Mouse (Mus musculus) embryo, embryonic 10.5 days (tissue): ENCODE measurements around the gene Cd68.
"Not testable (repeated sequence)": the region's sequence is repeated elsewhere in the genome, so short reads cannot be mapped to it uniquely, and the experiment has no call there.

Source experiments
- DNase-seq: peaks from one replicate; pipeline ENCODE4 v3.0.0-alpha.2; 2015; ENCODE audit warnings: low spot score

The Cd68 gene

DNA sequence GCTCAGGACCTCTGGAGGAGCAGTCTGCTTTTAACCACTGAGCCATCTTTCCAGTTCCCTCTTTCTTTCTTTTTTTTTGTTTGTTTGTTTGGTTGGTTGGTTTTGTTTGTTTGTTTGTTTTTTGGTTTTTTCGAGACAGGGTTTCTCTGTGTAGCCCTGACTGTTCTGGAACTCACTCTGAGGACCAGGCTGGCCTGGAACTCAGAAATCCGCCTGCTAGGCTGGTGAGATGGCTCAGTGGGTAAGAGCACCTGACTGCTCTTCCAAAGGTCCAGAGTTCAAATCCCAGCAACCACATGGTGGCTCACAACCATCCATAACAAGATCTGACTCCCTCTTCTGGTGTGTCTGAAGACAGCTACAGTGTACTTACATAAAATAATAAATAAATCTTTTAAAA, 41.6 kb downstream of the Cd68 start:
- DNase-seq = not testable (repeated sequence)

DNA sequence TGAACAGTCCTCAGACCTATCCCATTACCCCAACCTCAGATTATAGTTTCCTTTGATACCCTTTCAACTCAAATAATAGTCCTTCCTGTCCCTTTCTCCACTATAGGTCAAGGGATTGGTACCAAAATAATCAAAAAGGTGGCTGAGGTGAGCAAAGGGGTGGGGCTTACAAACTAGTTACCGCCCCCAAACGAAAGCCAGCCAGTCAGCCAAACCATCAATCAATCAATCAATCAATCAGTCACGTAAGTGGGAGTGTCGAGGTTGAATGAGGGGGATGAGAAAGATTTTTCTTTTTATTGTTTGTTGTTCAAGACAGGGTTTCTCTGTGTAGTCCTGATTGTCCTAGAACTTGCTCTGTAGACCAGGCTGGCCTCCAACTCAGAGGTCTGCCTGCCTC, 42.9 kb downstream of the Cd68 start:
- DNase-seq = no peak

DNA sequence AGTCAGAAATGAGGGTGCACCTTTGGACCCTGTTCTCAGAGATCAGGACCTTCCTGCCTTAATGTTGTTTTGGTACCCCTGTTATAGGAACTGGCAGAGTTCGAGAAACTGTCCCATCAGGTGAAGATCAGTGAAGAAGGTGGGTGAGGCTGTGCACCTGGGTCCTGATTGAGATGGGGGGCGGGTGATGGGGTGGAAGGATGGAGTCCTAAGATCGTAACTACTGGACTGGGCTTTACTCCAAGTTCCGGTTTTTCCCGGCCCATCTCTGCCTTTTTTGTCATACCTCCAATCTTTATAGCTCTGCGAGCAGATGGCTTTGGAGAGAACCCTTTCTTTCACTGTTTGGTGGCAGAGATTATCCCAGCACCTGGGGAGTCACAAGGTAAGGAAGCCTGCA, 43.5 kb downstream of the Cd68 start:
- DNase-seq = peak; percentile 29

DNA sequence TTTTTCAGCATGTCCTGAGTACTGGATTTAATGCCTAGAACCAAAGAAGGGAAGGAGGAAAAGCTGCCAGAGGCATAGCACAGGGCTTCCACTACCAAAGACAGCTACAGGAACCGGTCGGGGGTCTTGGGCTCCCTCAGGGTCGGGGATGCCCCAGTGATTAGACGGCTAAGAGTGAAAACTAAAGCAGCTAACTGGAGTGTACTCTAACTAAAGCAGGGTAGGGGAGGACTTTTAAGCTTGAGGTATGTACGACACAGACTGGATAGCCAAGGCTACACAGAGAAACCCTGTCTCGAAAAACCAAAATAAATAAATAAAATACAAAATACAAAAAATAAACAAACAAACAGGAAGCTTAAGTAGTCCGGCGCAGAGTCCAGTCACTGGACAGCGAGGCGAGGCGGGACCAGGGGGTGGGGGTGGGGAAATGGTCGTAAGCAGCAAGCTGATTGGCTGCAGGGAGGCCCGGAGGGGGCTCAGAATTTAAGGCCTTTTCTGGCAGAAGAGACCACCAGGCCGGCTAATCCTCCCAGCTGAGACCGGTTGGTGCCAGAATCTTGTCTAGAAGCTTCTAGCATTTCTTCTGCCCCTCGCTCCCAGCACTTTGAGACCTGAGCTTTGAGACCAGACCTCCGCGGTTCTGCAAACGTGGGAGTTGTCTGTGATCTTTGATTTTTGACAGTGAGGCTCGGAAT, 44.2 kb downstream of the Cd68 start, which contains the start of gene Sat2:
Sat2 (plus strand) TSS at position 454 of the 698 bp plus-strand sequence.
- peak; percentile 93 for DNase-seq

DNA sequence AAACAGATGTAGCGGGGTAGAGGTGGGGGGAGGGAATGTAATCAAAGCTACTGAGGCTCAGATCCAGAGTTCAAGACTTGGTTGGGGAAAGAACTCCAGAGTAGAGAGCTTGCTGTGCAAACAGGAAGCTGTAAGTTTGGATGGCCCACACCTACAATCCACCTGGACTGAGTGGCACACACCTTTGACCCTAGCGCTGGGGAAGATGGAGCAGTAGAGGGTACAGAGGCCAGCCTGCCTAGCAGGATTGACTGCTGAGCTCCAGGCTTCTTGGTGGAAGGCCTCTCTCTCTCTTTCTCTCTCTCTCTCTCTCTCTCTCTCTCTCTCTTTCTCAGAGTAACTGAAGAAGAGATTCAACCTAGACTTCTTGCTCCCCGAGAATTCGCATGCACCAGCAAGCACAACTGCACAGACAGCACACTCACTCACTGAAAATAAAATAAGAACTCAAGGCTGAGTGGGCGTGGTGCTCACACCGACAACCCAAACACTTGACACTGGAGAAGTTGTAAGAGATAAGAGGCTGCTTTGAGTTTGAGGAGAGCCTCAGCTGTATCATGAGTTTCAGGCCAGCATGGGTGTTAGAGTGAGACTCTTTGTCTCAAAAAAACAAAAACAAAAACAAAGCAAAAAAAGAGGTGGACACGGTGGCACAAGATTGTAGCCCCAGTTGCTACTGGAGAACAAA, 45.4 kb downstream of the Cd68 start:
- no peak for DNase-seq

DNA sequence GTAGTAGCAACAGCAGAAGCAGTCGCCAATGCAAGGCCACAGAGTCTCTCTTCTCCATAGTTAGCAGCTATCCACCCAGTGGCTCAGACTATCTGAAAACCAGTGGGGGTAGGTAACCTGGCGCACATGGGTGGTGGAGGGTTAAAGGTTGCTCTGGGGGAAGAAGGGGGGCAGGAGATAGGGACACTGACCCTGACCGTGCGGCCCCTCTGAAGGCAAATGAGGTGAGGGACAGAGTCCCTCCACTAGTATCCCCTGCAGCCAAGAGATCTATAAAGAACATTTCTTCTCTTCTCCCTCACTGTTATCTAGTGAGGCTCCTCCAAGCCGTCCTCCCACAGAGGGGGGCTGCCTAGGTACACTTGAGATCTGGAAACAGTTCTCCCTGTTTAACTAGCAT, 48.1 kb downstream of the Cd68 start, which contains the start of gene Shbg:
Shbg (minus strand) TSS at position 101 of the 400 bp plus-strand sequence.
- no peak for DNase-seq

DNA sequence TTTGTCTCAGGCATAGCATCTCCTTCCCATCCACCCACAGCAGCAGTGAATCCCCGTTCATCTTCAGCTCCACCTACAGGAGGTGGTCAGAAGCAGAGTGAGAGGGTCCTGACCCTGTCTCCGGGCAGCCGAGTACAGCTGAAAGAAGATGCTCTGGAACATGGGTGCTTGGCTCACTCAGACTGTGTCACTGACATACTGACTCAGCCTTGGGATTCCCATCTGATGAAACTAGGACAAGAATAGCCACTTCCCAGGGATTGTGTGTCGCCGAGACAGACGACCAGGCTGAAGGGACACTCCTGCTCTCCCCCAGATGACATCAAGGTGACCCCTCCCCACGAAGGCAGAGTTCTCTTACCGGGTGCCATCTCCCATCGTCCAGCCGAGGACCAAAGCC, 49.2 kb downstream of the Cd68 start:
- DNase-seq = no peak

DNA sequence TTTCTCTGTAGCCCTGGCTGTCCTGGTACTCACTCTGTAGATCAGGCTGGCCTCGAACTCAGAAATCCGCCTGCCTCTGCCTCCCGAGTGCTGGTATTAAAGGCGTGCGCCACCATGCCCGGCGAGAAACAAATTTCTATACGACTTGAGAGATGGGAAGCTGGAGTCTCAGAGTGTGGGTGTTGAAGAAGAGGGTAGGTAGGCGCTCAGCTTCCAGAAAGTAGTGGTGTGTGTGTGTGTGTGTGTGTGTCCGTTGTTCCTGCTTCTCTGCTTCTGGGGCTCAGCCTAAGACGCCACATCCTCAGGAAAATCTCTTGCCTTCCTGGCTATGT, 51.7 kb downstream of the Cd68 start:
- not testable (repeated sequence) for DNase-seq
